Mouse (Mus musculus): ENCODE results near the gene Itfg1.
A peak's percentile ranks its signal among the peaks of the same experiment; 100 is the strongest.

DNA sequence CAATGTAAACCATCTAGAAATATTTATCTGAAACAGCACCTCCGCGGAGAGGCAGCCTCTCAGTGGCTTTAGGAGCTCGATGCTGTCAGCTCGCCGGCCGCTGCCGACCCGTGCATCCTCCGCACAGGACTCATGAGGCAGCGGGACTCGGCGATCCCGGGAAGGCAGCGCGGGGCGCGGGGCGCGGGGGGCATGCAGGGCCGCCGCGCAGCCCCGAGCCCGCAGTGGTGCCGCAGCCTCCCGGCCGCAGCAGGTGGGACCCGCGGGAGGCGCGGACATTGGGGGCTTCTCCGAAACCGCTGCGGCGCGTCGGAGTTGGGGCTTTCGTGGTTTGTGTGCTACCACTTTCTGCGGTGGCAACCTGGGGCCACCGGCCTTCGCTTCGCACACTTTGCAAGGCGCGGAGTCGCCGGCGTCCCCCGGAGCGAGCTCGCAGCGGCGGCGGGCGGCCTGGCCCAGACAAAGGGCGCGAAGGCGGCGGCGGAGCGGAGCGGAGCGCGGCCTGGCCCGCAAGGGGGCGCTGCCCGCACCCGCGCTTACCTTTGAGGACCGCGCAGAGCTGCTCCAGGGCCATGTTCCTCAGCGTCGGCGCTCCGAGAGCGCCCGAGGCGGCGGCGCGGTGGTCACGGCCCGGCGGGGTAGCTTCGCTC is 140.5 kb downstream of the Itfg1 start:
- peak; percentile 58 for TF ChIP-seq CTCF (IDR thresholded peaks at IDR 0.05)
- TF ChIP-seq EP300 (IDR thresholded peaks at IDR 0.05) = no peak

Measured in lung, postnatal 0 days (tissue).